Mouse (Mus musculus) liver, embryonic 14.5 days (tissue): ENCODE measurements around the gene 4930404N11Rik.

Experiments used
- CTCF ChIP-seq: IDR thresholded peaks from 2 replicates; pipeline ENCODE4 v1.5.1; 2016; ENCODE audit warnings: antibody characterized with exemption, low read depth, control low read depth
- EP300 ChIP-seq: IDR thresholded peaks from 2 replicates; pipeline ENCODE4 v1.6.1; 2016; ENCODE audit warnings: antibody characterized with exemption, low read depth

GRCm38 (mm10) chr10:81320550-81321347 lies 44.9 kb downstream of the 4930404N11Rik start, which contains the start of gene Cactin:
- TF ChIP-seq EP300 (peak; percentile 67; the same call in 1 of the 2 replicates), CTCF (peak; percentile 60)
